Mouse (Mus musculus): ENCODE measurements around the gene Vwa7.

DNA sequence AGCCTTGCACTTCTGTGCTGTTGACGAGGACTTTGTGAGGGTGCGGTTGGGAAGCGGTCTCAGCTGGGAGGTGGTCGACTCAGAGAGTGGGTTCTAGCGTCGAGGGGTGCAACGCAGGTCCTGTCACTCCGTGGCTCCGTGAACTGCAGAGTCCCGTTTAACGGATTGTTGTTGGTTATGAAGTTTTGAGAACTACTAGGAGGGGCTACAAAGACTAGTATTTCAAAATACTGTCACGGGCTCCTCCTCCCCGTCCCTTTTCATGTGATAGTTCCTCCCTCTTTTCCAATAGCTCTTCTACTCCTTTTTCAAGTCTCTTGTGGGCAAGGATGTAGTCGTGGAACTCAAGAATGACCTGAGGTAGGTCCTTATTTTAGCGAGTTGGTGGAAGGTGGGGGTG, 34.1 kb upstream of the Vwa7 start:
- no peak for TF ChIP-seq CTCF (IDR thresholded peaks at IDR 0.05; ENCODE audit: control insufficient read depth, insufficient read depth, low read length)
- TF ChIP-seq POLR2A (IDR thresholded peaks at IDR 0.05; ENCODE audit: borderline replicate concordance, control insufficient read depth, low read depth, low read length), result no peak

Measured in bone marrow, adult 2 months (tissue).